Mouse (Mus musculus): Measurements from ENCODE around the gene Wwtr1. TPM values are rescaled to one million over a fixed set of nuclear protein-coding genes. Genes with fewer than 3 reads are reported as not detected.

Wwtr1 gene
- polyA plus RNA-seq (2016; fragmentation: Nextera tagmentation; extraction: Ambion mirVana): 10.5 and 11.9 TPM in 2 replicates

DNA sequence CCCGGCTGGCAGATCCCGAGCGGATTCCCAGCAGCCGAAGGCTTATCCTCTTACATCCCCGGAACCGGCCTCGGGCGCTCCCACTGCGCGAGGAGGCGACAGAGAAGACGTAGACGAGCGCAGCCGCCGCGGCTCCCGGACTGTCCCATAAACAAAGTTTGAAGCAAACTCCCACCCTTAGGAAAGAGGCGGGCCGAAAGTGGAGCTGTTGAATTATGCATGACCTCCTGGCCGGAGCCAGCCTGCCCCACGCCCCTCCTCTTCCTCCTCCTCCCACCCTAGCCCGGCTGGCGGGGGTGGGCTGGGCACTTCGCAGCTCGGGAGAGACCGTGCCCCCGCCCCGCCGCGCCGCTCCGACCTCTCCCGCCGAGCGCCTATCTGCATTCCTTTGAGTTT, at the start of gene Wwtr1:
Gene Wwtr1, minus strand, starts transcription at position 251 of the 396 bp plus-strand sequence.
- H3K27me3 ChIP-seq (replicated peaks; ENCODE audit: low read depth, poor library complexity, severe bottlenecking): no peaks in the 10 kb centered on the region
- DNase-seq (ENCODE audit: low spot score): peak; percentile 95
- no peaks in the 10 kb centered on the region for H3K9me3 ChIP-seq
- H3K36me3 ChIP-seq (replicated peaks): peaks cover 11% of the 10 kb centered on the region
- peaks cover 31% of the 10 kb centered on the region for H3K4me1 ChIP-seq
- peak within 1 kb of the TSS; percentile 91 for H3K4me3 ChIP-seq
- H3K27ac ChIP-seq (replicated peaks): peak within 1 kb of the TSS; percentile 93
- WGBS: under 1% methylated on average over 36 of the region's 36 CpGs

GRCm38 (mm10) chr3:57619718-57620117, 44.0 kb upstream of the Wwtr1 start:
- DNase-seq (ENCODE audit: low spot score): no peak
- H3K36me3 ChIP-seq (replicated peaks): no peaks in the 10 kb centered on the region
- no peak overlapping the region for H3K4me3 ChIP-seq
- no peaks in the 10 kb centered on the region for H3K27me3 ChIP-seq (replicated peaks; ENCODE audit: low read depth, poor library complexity, severe bottlenecking)
- WGBS: 78% methylated on average over 4 of the region's 4 CpGs
- no peak overlapping the region for H3K27ac ChIP-seq (replicated peaks)
- no peaks in the 10 kb centered on the region for H3K4me1 ChIP-seq
- H3K9me3 ChIP-seq: no peaks in the 10 kb centered on the region

DNA sequence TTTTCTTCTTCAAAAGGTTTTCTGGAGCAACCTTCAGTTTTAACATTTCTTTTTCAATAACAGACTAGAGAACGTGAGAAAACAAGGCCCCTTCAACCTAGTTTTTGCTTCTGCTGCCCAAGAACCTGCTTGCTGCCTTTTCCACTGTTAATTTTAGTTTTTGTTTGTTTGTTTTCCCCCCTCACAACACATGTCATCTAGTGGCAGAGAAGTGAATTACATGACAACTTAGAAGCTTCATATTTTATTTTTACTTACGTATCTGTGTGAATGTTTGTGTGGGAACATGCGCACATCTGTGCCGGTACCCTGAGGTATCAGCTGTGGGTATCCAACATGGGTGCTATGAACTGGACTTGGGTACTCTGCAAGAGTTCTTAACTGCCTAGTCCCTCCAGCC, 39.9 kb upstream of the Wwtr1 start:
- no peak overlapping the region for H3K27ac ChIP-seq (replicated peaks)
- no peak for DNase-seq (ENCODE audit: low spot score)
- 89% methylated on average over 4 of the region's 4 CpGs for WGBS
- H3K4me1 ChIP-seq: no peaks in the 10 kb centered on the region
- no peaks in the 10 kb centered on the region for H3K27me3 ChIP-seq (replicated peaks; ENCODE audit: low read depth, poor library complexity, severe bottlenecking)
- H3K36me3 ChIP-seq (replicated peaks): no peaks in the 10 kb centered on the region
- H3K4me3 ChIP-seq: no peak overlapping the region
- H3K9me3 ChIP-seq: no peaks in the 10 kb centered on the region

DNA sequence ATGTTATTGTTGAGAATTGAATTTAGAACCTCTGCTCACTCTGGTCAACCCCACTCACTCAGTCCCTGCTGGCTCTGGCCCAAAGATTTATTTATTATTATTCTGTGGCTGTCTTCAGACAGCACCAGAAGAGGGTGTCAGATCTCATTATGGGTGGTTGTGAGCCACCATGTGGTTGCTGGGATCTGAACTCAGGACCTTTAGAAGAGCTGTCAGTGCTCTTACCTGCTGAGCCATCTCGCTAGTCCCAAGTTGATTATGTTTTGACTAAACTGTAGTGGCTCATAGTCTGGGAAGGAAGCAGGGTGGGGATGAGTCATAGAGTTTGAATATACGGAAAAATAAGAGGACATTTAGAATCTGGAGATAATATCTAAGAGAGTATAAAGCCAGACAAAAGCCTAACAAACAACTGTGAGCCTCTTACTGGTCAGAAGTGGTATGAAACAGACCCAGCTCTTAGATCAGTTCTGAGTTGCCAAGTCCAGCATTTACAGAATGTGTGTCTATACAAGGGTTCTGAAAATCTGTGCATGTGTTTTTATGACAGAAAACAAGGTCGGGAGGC, 36.8 kb upstream of the Wwtr1 start:
- DNase-seq (ENCODE audit: low spot score): no peak
- Histone ChIP-seq H3K9me3 (no peaks in the 10 kb centered on the region), H3K27ac (replicated peaks) (no peak overlapping the region), H3K4me1 (no peaks in the 10 kb centered on the region), H3K36me3 (replicated peaks) (no peaks in the 10 kb centered on the region), H3K27me3 (replicated peaks; ENCODE audit: low read depth, poor library complexity, severe bottlenecking) (no peaks in the 10 kb centered on the region), H3K4me3 (no peak overlapping the region)
- WGBS: 84% methylated on average over 3 of the region's 3 CpGs

DNA sequence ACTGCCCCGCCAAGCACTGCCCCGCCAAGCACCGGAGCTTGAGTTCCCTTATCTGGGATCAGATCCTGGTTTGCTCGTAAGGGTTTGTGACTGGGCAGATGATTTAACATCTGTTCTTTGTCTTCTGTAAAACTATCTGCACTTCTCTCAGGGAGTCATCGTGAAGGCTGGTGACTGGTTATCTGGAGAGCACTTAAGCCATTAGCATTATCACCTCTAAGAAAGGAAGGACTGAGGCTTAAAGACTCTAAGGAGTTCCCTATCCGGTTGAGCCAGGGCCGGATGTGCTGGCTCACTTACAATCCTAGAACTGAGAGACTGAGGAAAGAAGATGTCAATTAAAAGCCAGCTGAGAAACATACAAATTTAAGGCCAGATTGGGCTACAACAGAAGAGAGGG, 36.1 kb upstream of the Wwtr1 start:
- H3K4me3 ChIP-seq: no peak overlapping the region
- no peaks in the 10 kb centered on the region for H3K27me3 ChIP-seq (replicated peaks; ENCODE audit: low read depth, poor library complexity, severe bottlenecking)
- H3K9me3 ChIP-seq: no peaks in the 10 kb centered on the region
- H3K36me3 ChIP-seq (replicated peaks): no peaks in the 10 kb centered on the region
- no peak for DNase-seq (ENCODE audit: low spot score)
- no peaks in the 10 kb centered on the region for H3K4me1 ChIP-seq
- no peak overlapping the region for H3K27ac ChIP-seq (replicated peaks)
- 84% methylated on average over 7 of the region's 7 CpGs for WGBS

- Histone ChIP-seq H3K4me3 (no peak overlapping the region), H3K36me3 (replicated peaks) (no peaks in the 10 kb centered on the region), H3K27me3 (replicated peaks; ENCODE audit: low read depth, poor library complexity, severe bottlenecking) (no peaks in the 10 kb centered on the region), H3K4me1 (no peaks in the 10 kb centered on the region), H3K9me3 (no peaks in the 10 kb centered on the region), H3K27ac (replicated peaks) (no peak overlapping the region)
- 62% methylated on average over 1 of the region's 1 CpGs for WGBS
- no peak for DNase-seq (ENCODE audit: low spot score)
These were observed 28.9 kb upstream of the Wwtr1 start for GRCm38 (mm10) chr3:57604618-57605015.

GRCm38 (mm10) chr3:57603891-57604617, 28.3 kb upstream of the Wwtr1 start:
- no peak for DNase-seq (ENCODE audit: low spot score)
- Histone ChIP-seq H3K4me1 (no peaks in the 10 kb centered on the region), H3K4me3 (no peak overlapping the region), H3K9me3 (no peaks in the 10 kb centered on the region), H3K27ac (replicated peaks) (no peak overlapping the region), H3K27me3 (replicated peaks; ENCODE audit: low read depth, poor library complexity, severe bottlenecking) (no peaks in the 10 kb centered on the region), H3K36me3 (replicated peaks) (no peaks in the 10 kb centered on the region)
- WGBS: 73% methylated on average over 5 of the region's 5 CpGs

- Histone ChIP-seq H3K36me3 (replicated peaks) (no peaks in the 10 kb centered on the region), H3K4me3 (no peak overlapping the region), H3K27ac (replicated peaks) (no peak overlapping the region), H3K4me1 (no peaks in the 10 kb centered on the region), H3K9me3 (no peaks in the 10 kb centered on the region), H3K27me3 (replicated peaks; ENCODE audit: low read depth, poor library complexity, severe bottlenecking) (no peaks in the 10 kb centered on the region)
- WGBS: 91% methylated on average over 4 of the region's 4 CpGs
- no peak for DNase-seq (ENCODE audit: low spot score)
These were observed 26.9 kb upstream of the Wwtr1 start for GRCm38 (mm10) chr3:57602610-57603009.

GRCm38 (mm10) chr3:57596566-57596965, 20.9 kb upstream of the Wwtr1 start:
- WGBS: 71% methylated on average over 7 of the region's 7 CpGs
- Histone ChIP-seq H3K27ac (replicated peaks) (no peak overlapping the region), H3K36me3 (replicated peaks) (no peaks in the 10 kb centered on the region), H3K4me1 (no peaks in the 10 kb centered on the region), H3K9me3 (no peaks in the 10 kb centered on the region), H3K27me3 (replicated peaks; ENCODE audit: low read depth, poor library complexity, severe bottlenecking) (no peaks in the 10 kb centered on the region), H3K4me3 (no peak overlapping the region)
- no peak for DNase-seq (ENCODE audit: low spot score)

GRCm38 (mm10) chr3:57595506-57595905, 19.8 kb upstream of the Wwtr1 start:
- no peaks in the 10 kb centered on the region for H3K36me3 ChIP-seq (replicated peaks)
- H3K9me3 ChIP-seq: no peaks in the 10 kb centered on the region
- H3K27ac ChIP-seq (replicated peaks): no peak overlapping the region
- DNase-seq (ENCODE audit: low spot score): no peak
- no peaks in the 10 kb centered on the region for H3K27me3 ChIP-seq (replicated peaks; ENCODE audit: low read depth, poor library complexity, severe bottlenecking)
- H3K4me3 ChIP-seq: no peak overlapping the region
- no peaks in the 10 kb centered on the region for H3K4me1 ChIP-seq

- H3K4me3 ChIP-seq: no peak overlapping the region
- 91% methylated on average over 6 of the region's 6 CpGs for WGBS
These were observed 10.3 kb upstream of the Wwtr1 start for GRCm38 (mm10) chr3:57585967-57586366.

DNA sequence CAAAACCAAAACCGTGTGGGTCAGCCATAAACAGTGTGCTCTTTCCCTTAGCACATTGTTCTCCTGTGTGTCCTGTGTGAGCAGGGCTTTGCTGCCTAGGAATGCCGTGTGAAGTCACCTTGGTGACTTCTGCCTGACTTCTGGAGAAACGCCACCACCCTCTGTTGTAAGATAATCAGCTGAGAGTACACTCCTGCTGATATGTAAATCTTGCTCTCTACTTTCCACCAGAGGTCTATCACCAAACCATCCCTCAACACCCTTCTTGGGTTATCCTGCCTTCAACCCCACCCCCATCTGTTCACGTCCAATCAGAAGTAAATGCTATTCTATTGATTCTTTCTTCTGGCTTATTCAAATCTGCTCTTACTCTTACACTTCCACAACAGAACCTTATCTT, 7.8 kb upstream of the Wwtr1 start:
- no peaks in the 10 kb centered on the region for H3K36me3 ChIP-seq (replicated peaks)

More at GRCm38 (mm10) chr3:57585967-57586366, 10.3 kb upstream of the Wwtr1 start:
- H3K9me3 ChIP-seq: no peaks in the 10 kb centered on the region
- no peak for DNase-seq (ENCODE audit: low spot score)
- H3K36me3 ChIP-seq (replicated peaks): no peaks in the 10 kb centered on the region
- H3K27me3 ChIP-seq (replicated peaks; ENCODE audit: low read depth, poor library complexity, severe bottlenecking): no peaks in the 10 kb centered on the region
- no peak overlapping the region for H3K27ac ChIP-seq (replicated peaks)
- H3K4me1 ChIP-seq: no peaks in the 10 kb centered on the region

DNA sequence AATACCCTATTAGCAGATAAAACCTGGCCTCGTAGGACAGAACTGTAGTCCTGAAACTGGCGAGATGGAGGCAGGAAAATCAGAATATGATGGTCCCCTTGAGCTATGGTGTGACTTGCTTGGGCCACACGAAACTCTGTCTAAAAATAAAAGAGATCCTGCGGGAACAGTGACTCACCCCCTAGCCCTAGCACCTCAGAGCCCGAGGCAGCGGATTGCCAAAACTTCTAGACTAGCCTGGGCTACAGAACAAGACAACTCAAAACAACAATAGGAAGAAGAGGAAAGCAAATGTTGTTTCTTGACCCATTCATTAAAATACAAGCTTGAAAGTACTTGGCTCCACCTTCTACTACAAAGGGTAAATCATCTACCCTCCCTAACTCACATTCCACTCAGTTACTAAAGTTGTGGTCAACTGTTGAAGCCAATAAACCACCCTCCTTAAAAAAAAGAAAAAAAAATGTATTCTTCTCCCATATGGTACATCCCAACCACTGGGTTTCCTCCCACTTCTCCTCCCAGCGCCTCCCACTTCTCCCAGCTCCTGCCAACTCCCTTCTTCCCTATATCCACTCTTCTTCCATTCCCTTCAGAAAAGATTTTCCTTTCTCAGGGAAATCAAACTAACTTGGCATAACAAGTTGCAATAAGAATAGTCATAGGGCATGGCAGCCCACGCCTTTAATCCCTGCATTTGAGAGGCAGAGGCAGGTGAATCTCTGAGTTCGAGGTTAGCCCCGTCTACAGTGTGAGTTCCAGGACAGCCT, 4.9 kb upstream of the Wwtr1 start:
- Histone ChIP-seq H3K27ac (replicated peaks) (no peak overlapping the region), H3K4me1 (peaks cover 11% of the 10 kb centered on the region), H3K9me3 (no peaks in the 10 kb centered on the region), H3K36me3 (replicated peaks) (no peaks in the 10 kb centered on the region), H3K27me3 (replicated peaks; ENCODE audit: low read depth, poor library complexity, severe bottlenecking) (no peaks in the 10 kb centered on the region), H3K4me3 (no peak overlapping the region)
- WGBS: 92% methylated on average over 10 of the region's 10 CpGs
- DNase-seq (ENCODE audit: low spot score): no peak

More for the DNA sequence above, 7.8 kb upstream of the Wwtr1 start:
- WGBS: 69% methylated on average over 4 of the region's 4 CpGs
- Histone ChIP-seq H3K27me3 (replicated peaks; ENCODE audit: low read depth, poor library complexity, severe bottlenecking) (no peaks in the 10 kb centered on the region), H3K27ac (replicated peaks) (no peak overlapping the region), H3K4me3 (no peak overlapping the region), H3K4me1 (no peaks in the 10 kb centered on the region), H3K9me3 (no peaks in the 10 kb centered on the region)
- no peak for DNase-seq (ENCODE audit: low spot score)
